Mouse (Mus musculus) MEL (cell line): ENCODE data around the gene Urgcp. TPM values are rescaled to one million over a fixed set of nuclear protein-coding genes. Genes with fewer than 3 reads are reported as not detected.

Source experiments
- DNase-seq: peaks from one replicate; pipeline ENCODE4 v3.0.0; 2011; ENCODE audit warnings: low read depth, low spot score
- H3K27ac ChIP-seq: 2 replicates; pipeline ENCODE4 v1.5.1; 2012; ENCODE audit warnings: low read depth, mild to moderate bottlenecking, control low read depth, low read length, moderate library complexity; ENCODE audit not compliant: control insufficient read depth
- H3K27me3 ChIP-seq, 2 experiments: fragments of 150-350 bp in 1 of 2; sonication (generic) in 1 of 2; 2 replicates each; pipeline ENCODE4 v1.6.1; 2012; ENCODE audit warnings: low read length in 2 of 2, mild to moderate bottlenecking in 2 of 2, improper control_type of control experiment in 1 of 2, moderate library complexity in 1 of 2; ENCODE audit not compliant: insufficient read depth in 2 of 2, control insufficient read depth in 1 of 2
- H3K36me3 ChIP-seq, 2 experiments: 2 replicates each; pipeline ENCODE4 v1.6.1; 2012 to 2014; ENCODE audit warnings: low read length in 2 of 2, improper control_type of control experiment in 1 of 2, inconsistent platforms in 1 of 2, mild to moderate bottlenecking in 1 of 2; ENCODE audit not compliant: insufficient read depth in 2 of 2, control insufficient read depth in 1 of 2
- H3K4me1 ChIP-seq, 2 experiments: fragments of 150-350 bp in 1 of 2; sonication (generic) in 1 of 2; 2 replicates each; pipeline ENCODE4 v1.6.1; 2012; ENCODE audit warnings: low read length in 2 of 2, improper control_type of control experiment in 1 of 2, mild to moderate bottlenecking in 1 of 2; ENCODE audit not compliant: insufficient read depth in 2 of 2, control insufficient read depth in 1 of 2
- H3K4me3 ChIP-seq, 2 experiments: fragments of 150-350 bp in 1 of 2; sonication (generic) in 1 of 2; 2 replicates each; pipeline ENCODE4 v1.5.1; 2012; ENCODE audit warnings: low read depth in 2 of 2, low read length in 2 of 2, mild to moderate bottlenecking in 2 of 2, moderate library complexity in 2 of 2, control low read depth in 1 of 2, improper control_type of control experiment in 1 of 2; ENCODE audit not compliant: control insufficient read depth in 1 of 2, insufficient read depth in 1 of 2
- H3K79me2 ChIP-seq: 2 replicates; pipeline ENCODE4 v1.6.1; 2012; ENCODE audit warnings: mild to moderate bottlenecking, low read length, moderate library complexity; ENCODE audit not compliant: control insufficient read depth, poor library complexity, insufficient read depth
- H3K9ac ChIP-seq: 2 replicates; pipeline ENCODE4 v1.6.1; 2012; ENCODE audit warnings: low read depth, mild to moderate bottlenecking, control low read depth, low read length, moderate library complexity; ENCODE audit not compliant: control insufficient read depth, poor library complexity, severe bottlenecking
- H3K9me3 ChIP-seq: fragments of 150-350 bp; sonication (generic); replicated peaks from 2 replicates; pipeline ENCODE4 v1.6.1; 2012; ENCODE audit warnings: mild to moderate bottlenecking, low read length, improper control_type of control experiment, moderate library complexity; ENCODE audit not compliant: insufficient read depth
- BHLHE40 ChIP-seq: IDR thresholded peaks from 2 replicates; pipeline ENCODE4 v1.6.1; 2012; ENCODE audit warnings: low read depth, mild to moderate bottlenecking, inconsistent platforms, low read length, improper control_type of control experiment, borderline replicate concordance
- CHD1 ChIP-seq: IDR thresholded peaks from 2 replicates; pipeline ENCODE4 v1.6.1; 2012; ENCODE audit warnings: low read depth, mild to moderate bottlenecking, inconsistent platforms, low read length, improper control_type of control experiment
- GABPA ChIP-seq: IDR thresholded peaks from 2 replicates; pipeline ENCODE4 v1.6.1; 2012; ENCODE audit warnings: low read depth, mild to moderate bottlenecking, inconsistent platforms, low read length, improper control_type of control experiment, moderate library complexity
- JUND ChIP-seq: IDR thresholded peaks from 2 replicates; pipeline ENCODE4 v1.6.1; 2011; ENCODE audit warnings: low read depth, mild to moderate bottlenecking, improper control_type of control experiment, low read length
- KAT2A ChIP-seq: conservative IDR thresholded peaks from 2 replicates; pipeline ENCODE4 v1.6.1; 2012; ENCODE audit warnings: low read depth, low read length, improper control_type of control experiment, inconsistent platforms
- MAX ChIP-seq: IDR thresholded peaks from 2 replicates; pipeline ENCODE4 v1.6.1; 2011; ENCODE audit warnings: low read length, improper control_type of control experiment
- MAZ ChIP-seq: IDR thresholded peaks from 2 replicates; pipeline ENCODE4 v1.6.1; 2012; ENCODE audit warnings: low read depth, mild to moderate bottlenecking, inconsistent platforms, low read length, improper control_type of control experiment
- MEF2A ChIP-seq: IDR thresholded peaks from 2 replicates; pipeline ENCODE4 v1.6.1; 2014; ENCODE audit warnings: low read depth, mild to moderate bottlenecking, inconsistent platforms, low read length, improper control_type of control experiment; ENCODE audit not compliant: poor library complexity, insufficient replicate concordance, severe bottlenecking; ENCODE audit errors: extremely low read depth
- MYB ChIP-seq: IDR thresholded peaks from 2 replicates; pipeline ENCODE4 v1.6.1; 2011; ENCODE audit warnings: mild to moderate bottlenecking, low read depth, low read length, improper control_type of control experiment
- NELFE ChIP-seq: IDR thresholded peaks from 2 replicates; pipeline ENCODE4 v1.6.1; 2011; ENCODE audit warnings: low read depth, low read length, improper control_type of control experiment
- NRF1 ChIP-seq: IDR thresholded peaks from 2 replicates; pipeline ENCODE4 v1.6.1; 2014; ENCODE audit warnings: low read depth, mild to moderate bottlenecking, inconsistent platforms, low read length, improper control_type of control experiment, moderate library complexity; ENCODE audit not compliant: poor library complexity, insufficient read depth, severe bottlenecking
- RAD21 ChIP-seq: IDR thresholded peaks from 2 replicates; pipeline ENCODE4 v1.6.1; 2011; ENCODE audit warnings: mild to moderate bottlenecking, low read depth, low read length, improper control_type of control experiment
- SIN3A ChIP-seq: IDR thresholded peaks from 2 replicates; pipeline ENCODE4 v1.6.1; 2012; ENCODE audit warnings: low read length, improper control_type of control experiment, inconsistent platforms
- SMC3 ChIP-seq: IDR thresholded peaks from 2 replicates; pipeline ENCODE4 v1.6.1; 2011; ENCODE audit warnings: low read depth, low read length, improper control_type of control experiment
- TBP ChIP-seq: IDR thresholded peaks from 2 replicates; pipeline ENCODE4 v1.8.0; 2011; ENCODE audit warnings: low read depth, low read length, improper control_type of control experiment
- USF2 ChIP-seq, 2 experiments: IDR thresholded peaks; 2 replicates each; pipeline ENCODE4 v1.6.1; 2011 to 2012; ENCODE audit warnings: improper control_type of control experiment in 2 of 2, low read length in 2 of 2, borderline replicate concordance in 1 of 2, inconsistent platforms in 1 of 2, low read depth in 1 of 2, mild to moderate bottlenecking in 1 of 2; ENCODE audit not compliant: insufficient read depth in 1 of 2
- ZMIZ1 ChIP-seq: IDR thresholded peaks from 2 replicates; pipeline ENCODE4 v1.6.1; 2012; ENCODE audit warnings: low read depth, mild to moderate bottlenecking, inconsistent platforms, low read length, improper control_type of control experiment, moderate library complexity
- polyA plus RNA-seq, 2 experiments: library from polyadenylated mRNA; stranded (reverse) in 1 of 2; unstranded in 1 of 2; fragments of >175 nt in 1 of 2; fragments of >200 nt in 1 of 2; gene quantifications; 2 replicates each; pipeline versions ENCODE4 v1.2.1 to v1.2.4; 2012; ENCODE audit warnings: low replicate concordance in 2 of 2, low read depth in 1 of 2; ENCODE audit not compliant: insufficient read length in 2 of 2, insufficient read depth in 1 of 2, missing spikeins in 1 of 2
- total RNA-seq: library from RNA; depleted of rRNA; stranded (reverse); fragments of 300-350 nt; gene quantifications from 2 replicates; pipeline ENCODE4 v1.2.3, GENCODE M21; 2012

Urgcp gene
- total and polyA plus RNA-seq, 3 experiments: 19.5 to 34.9 (median 29.2) TPM

GRCm38 (mm10) chr11:5799621-5800490 is 37.7 kb upstream of the Urgcp start:
- H3K4me1 ChIP-seq: peaks cover 6 to 19% of the 10 kb centered on the region in 2 experiments
- no peaks in the 10 kb centered on the region for H3K79me2 ChIP-seq
- H3K4me3 ChIP-seq: no peak overlapping the region
- no peak overlapping the region for H3K9ac ChIP-seq
- no peaks in the 10 kb centered on the region for H3K27me3 ChIP-seq
- H3K9me3 ChIP-seq: no peaks in the 10 kb centered on the region
- DNase-seq: no peak
- TF ChIP-seq SMC3: no peak
- TF ChIP-seq USF2 (IDR thresholded peaks at IDR 0.05; ENCODE audit: borderline replicate concordance in 1 of 2, insufficient read depth in 1 of 2, low read depth in 1 of 2, low read length in 2 of 2): no peak
- no peak for TF ChIP-seq TBP
- no peak for TF ChIP-seq GABPA
- no peak for TF ChIP-seq NRF1
- no peak for TF ChIP-seq BHLHE40
- no peak for TF ChIP-seq RAD21
- no peak for TF ChIP-seq ZMIZ1
- TF ChIP-seq MAX: no peak
- TF ChIP-seq NELFE: no peak
- TF ChIP-seq MEF2A: no peak
- no peak for TF ChIP-seq MAZ
- TF ChIP-seq KAT2A: no peak
- no peak for TF ChIP-seq MYB
- no peak for TF ChIP-seq CHD1
- peaks cover 4 to 6% of the 10 kb centered on the region in 2 experiments for H3K36me3 ChIP-seq
- no peak overlapping the region for H3K27ac ChIP-seq

DNA sequence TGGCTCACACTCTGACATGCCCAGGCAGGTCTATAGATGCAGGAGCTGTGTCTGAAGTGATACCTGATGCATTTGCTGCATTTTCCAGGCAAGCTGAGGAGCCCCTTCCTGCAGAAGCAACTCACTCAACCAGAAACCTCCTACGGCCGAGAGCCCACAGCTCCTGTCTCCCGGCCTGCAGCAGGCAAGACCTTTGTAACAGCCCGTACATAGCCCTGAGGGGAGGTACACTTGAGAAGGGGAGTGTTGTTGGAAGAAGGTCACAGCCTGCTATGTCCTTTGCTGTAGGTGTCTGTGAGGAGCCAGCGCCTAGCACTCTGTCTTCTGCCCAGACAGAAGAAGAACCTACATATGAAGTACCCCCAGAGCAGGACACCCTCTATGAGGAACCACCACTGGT is 35.8 kb upstream of the Urgcp start:
- no peak overlapping the region for H3K9ac ChIP-seq
- no peak overlapping the region for H3K27ac ChIP-seq
- no peak overlapping the region for H3K4me3 ChIP-seq

More for the DNA sequence above, 35.8 kb upstream of the Urgcp start:
- Histone ChIP-seq H3K36me3 (peaks cover 4 to 6% of the 10 kb centered on the region in 2 experiments), H3K4me1 (peaks cover 3 to 10% of the 10 kb centered on the region in 2 experiments; a peak in 3 of 4 replicates), H3K79me2 (no peaks in the 10 kb centered on the region), H3K27me3 (no peaks in the 10 kb centered on the region), H3K9me3 (no peaks in the 10 kb centered on the region)
- DNase-seq: no peak
- TF ChIP-seq BHLHE40 (no peak), MAZ (no peak), SIN3A (no peak), JUND (no peak)
